Mouse (Mus musculus) brain, adult 2 months (tissue): Measurements from ENCODE around the gene Taf12.

ENCODE experiments used
- DNase-seq: peaks from one replicate; pipeline ENCODE4 v3.0.0; 2011; ENCODE audit warnings: low read depth, low spot score

Taf12 gene

GRCm38 (mm10) chr4:132311209-132311608 is 37.0 kb downstream of the Taf12 start:
- no peak for DNase-seq

- DNase-seq = no peak
Observed at GRCm38 (mm10) chr4:132311801-132312200, 37.6 kb downstream of the Taf12 start.

- no peak for DNase-seq
Observed at GRCm38 (mm10) chr4:132312627-132313026, 38.5 kb downstream of the Taf12 start.

GRCm38 (mm10) chr4:132315711-132316110 is 41.5 kb downstream of the Taf12 start:
- no peak for DNase-seq

GRCm38 (mm10) chr4:132326481-132326880 is 52.3 kb downstream of the Taf12 start:
- no peak for DNase-seq

DNA sequence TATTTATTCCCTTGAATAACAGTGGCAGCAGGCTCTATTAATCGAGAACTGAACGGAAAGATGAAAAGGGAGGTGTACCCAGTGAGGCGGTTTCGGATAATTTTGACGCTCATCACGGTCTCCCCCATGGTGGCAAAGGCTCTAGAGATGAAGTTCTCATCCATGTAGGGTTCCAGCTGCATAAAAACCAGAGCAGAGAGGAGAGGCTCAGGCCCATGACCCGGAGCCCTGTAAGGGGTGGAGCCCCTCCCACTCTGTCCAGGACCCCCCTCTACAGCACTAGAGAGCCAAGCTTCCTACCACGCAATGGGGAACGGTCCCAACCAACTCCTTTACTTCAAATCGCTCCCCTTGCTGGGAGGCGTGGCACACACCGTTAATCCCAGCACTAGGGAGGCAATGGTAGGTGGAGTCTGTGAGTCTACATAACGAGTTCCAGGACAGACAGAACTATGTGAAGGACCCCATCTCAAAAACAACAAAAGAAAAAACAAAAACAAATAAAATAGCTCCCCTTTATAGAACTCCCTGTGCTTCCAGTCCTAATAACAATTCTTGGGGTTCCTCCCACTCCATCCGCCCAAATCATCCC is 54.3 kb downstream of the Taf12 start:
- DNase-seq = no peak

GRCm38 (mm10) chr4:132329115-132329834 is 55.1 kb downstream of the Taf12 start, which contains the start of gene Trnau1ap:
Trnau1ap (minus strand) TSS chr4:132329538.
- peak; percentile 96 for DNase-seq

DNA sequence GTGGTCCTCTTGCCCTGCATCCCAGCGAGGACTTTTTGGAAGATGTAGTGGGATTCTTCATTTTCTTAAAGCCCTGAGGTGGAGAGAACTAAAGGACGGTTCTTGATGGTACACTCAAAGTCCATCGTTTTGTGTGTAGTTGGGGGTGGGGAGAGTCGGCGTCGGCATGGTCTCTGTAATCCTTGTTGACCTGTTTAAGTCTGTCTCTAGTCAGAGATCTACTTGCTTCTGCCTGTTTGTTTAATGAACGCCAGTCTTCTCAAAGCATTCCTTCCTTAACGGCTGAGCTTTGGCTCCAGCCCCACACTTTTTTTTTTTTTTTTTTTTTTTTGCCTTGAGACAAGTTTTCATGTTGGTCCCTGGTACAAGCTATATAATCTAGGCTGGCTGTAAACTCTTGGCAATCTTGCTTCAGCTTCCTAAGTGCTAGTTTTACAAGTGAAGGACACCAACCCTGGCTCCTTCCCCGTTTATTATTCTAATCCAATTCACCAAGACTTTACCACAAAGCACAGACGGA is 55.7 kb downstream of the Taf12 start:
- peak; percentile 26 for DNase-seq

GRCm38 (mm10) chr4:132331960-132332359 is 57.8 kb downstream of the Taf12 start:
- no peak for DNase-seq

- no peak for DNase-seq
Observed at GRCm38 (mm10) chr4:132332880-132333279, 58.7 kb downstream of the Taf12 start.

GRCm38 (mm10) chr4:132338943-132339342 is 64.8 kb downstream of the Taf12 start:
- peak; percentile 43 for DNase-seq

DNA sequence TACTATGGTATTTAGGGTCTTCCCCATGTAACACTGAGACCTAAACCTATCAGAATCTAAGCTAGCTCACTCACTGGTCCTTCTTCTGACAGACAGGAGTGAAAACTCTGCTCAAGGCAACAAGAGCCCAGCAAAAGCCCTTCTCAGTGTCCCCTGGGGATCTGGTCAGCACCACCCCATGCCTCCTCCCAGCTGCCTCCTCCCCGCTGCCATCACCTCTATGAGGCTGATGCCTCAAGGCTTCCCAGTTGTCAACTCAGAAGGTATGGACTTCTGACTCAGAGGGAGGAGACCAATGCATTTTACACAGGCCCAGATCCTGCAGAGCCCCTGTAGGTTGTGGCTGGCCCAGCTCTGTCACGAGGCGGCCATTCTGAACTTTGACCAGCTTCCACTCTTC is 67.3 kb downstream of the Taf12 start:
- DNase-seq = no peak

DNA sequence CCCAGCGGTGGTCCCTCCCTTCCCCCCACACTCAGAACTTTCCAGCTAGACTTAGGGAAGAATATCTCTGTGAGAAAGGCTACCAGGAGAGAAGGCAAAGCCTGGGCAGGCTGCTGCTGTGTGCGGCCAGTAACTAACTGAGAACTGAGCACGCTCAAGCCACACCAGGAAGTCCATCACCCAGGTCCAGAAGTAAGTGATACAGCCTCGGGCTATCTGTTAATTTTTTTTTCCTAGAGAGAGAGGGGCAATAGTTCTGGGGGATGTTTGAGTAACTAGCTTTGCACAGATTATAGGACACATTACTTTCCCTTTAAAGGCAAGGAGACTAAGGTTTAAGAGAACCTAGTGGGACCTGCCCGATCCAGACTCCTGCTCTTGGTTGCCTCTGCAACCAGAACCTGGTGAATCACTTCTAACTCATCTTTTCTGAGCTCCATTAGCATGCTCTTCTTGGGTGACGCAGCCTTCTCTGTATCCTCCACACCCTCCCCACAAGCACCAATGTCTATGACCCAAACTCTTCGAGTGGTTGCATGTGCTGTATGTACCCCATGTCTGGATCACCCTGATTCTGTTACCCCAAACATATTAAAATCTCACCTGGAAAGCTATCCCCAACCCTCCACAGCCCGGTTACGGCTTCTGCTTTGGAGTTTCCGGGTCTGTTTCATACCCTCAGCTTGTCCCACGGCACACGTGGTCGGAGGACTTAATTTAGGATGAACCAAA is 70.4 kb downstream of the Taf12 start:
- DNase-seq = peak; percentile 48
